Mouse (Mus musculus): ENCODE data around the gene Gtf2ird1. TPM values are rescaled to one million over a fixed set of nuclear protein-coding genes. Genes with fewer than 3 reads are reported as not detected.
"Not testable (repeated sequence)": the region's sequence is repeated elsewhere in the genome, so short reads cannot be mapped to it uniquely, and the experiment has no call there.

The Gtf2ird1 gene
- polyA plus RNA-seq, 1 experiment from 2014 or later = 99.8 TPM

GRCm38 (mm10) chr5:134446755-134447154 lies 9.8 kb downstream of the Gtf2ird1 start:
- H3K27ac ChIP-seq (ENCODE audit: low read depth, low read length); DNase-seq (ENCODE audit: low spot score); H3K4me1 ChIP-seq (replicated peaks; ENCODE audit: control insufficient read depth, insufficient read depth, low read length); H3K4me2 ChIP-seq (ENCODE audit: low read depth, low read length, severe bottlenecking); H3K27me3 ChIP-seq (ENCODE audit: control insufficient read depth, insufficient read depth, low read length); H3K36me3 ChIP-seq (ENCODE audit: control insufficient read depth, insufficient read depth, low read length); ATAC-seq (replicated peaks; ENCODE audit: low FRiP score); H3K4me3 ChIP-seq (ENCODE audit: low read depth, low read length); H3K9me3 ChIP-seq (ENCODE audit: control insufficient read depth, low read length); H3K9ac ChIP-seq (ENCODE audit: low read length): not testable (repeated sequence)
- WGBS = 95% methylated on average over 4 of the region's 4 CpGs

DNA sequence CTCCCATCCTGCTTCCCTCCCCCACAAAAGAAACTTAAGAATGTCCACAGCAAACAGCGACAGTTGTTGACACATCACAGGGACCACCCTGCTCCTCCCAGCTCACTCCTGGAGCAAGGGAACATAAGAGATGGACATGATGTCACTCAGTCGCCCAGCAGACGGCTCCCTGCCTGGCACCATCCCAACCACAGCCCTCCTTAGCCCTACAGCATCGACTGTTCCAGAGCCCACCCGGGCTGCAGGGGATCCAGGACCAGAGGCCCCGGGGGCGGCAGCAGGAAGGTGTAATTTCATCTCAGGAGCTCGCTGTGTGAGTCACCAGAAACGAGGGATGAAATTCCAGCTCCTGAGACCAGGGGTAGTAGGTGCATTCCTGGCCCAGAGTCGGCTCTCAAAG lies 10.6 kb downstream of the Gtf2ird1 start:
- WGBS = 80% methylated on average over 10 of the region's 10 CpGs
- Histone ChIP-seq H3K27ac (ENCODE audit: low read depth, low read length) (no peak overlapping the region), H3K9me3 (ENCODE audit: control insufficient read depth, low read length) (no peaks in the 10 kb centered on the region; the same call in 1 of the 2 replicates), H3K9ac (ENCODE audit: low read length) (no peak overlapping the region), H3K27me3 (ENCODE audit: control insufficient read depth, insufficient read depth, low read length) (no peaks in the 10 kb centered on the region), H3K4me1 (replicated peaks; ENCODE audit: control insufficient read depth, insufficient read depth, low read length) (no peaks in the 10 kb centered on the region; the same call in 1 of the 2 replicates), H3K4me2 (ENCODE audit: low read depth, low read length, severe bottlenecking) (no peak overlapping the region), H3K36me3 (ENCODE audit: control insufficient read depth, insufficient read depth, low read length) (peaks cover 6% of the 10 kb centered on the region), H3K4me3 (ENCODE audit: low read depth, low read length) (no peak overlapping the region)
- ATAC-seq (replicated peaks; ENCODE audit: low FRiP score) = no peak
- DNase-seq (ENCODE audit: low spot score) = no peak

- Histone ChIP-seq H3K9me3 (ENCODE audit: control insufficient read depth, low read length) (no peaks in the 10 kb centered on the region; the same call in 1 of the 2 replicates), H3K36me3 (ENCODE audit: control insufficient read depth, insufficient read depth, low read length) (peaks cover 6% of the 10 kb centered on the region), H3K27ac (ENCODE audit: low read depth, low read length) (no peak overlapping the region), H3K9ac (ENCODE audit: low read length) (no peak overlapping the region), H3K27me3 (ENCODE audit: control insufficient read depth, insufficient read depth, low read length) (no peaks in the 10 kb centered on the region), H3K4me3 (ENCODE audit: low read depth, low read length) (no peak overlapping the region), H3K4me1 (replicated peaks; ENCODE audit: control insufficient read depth, insufficient read depth, low read length) (no peaks in the 10 kb centered on the region; the same call in 1 of the 2 replicates), H3K4me2 (ENCODE audit: low read depth, low read length, severe bottlenecking) (no peak overlapping the region)
- no peak for ATAC-seq (replicated peaks; ENCODE audit: low FRiP score)
- 78% methylated on average over 10 of the region's 10 CpGs for WGBS
- DNase-seq (ENCODE audit: low spot score) = no peak
Observed at GRCm38 (mm10) chr5:134445208-134445831, 11.2 kb downstream of the Gtf2ird1 start.

GRCm38 (mm10) chr5:134444473-134444872 lies 12.0 kb downstream of the Gtf2ird1 start:
- WGBS = 95% methylated on average over 7 of the region's 7 CpGs
- no peak overlapping the region for H3K4me3 ChIP-seq (ENCODE audit: low read depth, low read length)
- no peak for ATAC-seq (replicated peaks; ENCODE audit: low FRiP score)

GRCm38 (mm10) chr5:134442066-134442465 lies 14.4 kb downstream of the Gtf2ird1 start:
- WGBS = 88% methylated on average over 3 of the region's 3 CpGs
- no peak for ATAC-seq (replicated peaks; ENCODE audit: low FRiP score)

More at GRCm38 (mm10) chr5:134444473-134444872, 12.0 kb downstream of the Gtf2ird1 start:
- Histone ChIP-seq H3K27ac (ENCODE audit: low read depth, low read length) (no peak overlapping the region), H3K9ac (ENCODE audit: low read length) (no peak overlapping the region), H3K27me3 (ENCODE audit: control insufficient read depth, insufficient read depth, low read length) (no peaks in the 10 kb centered on the region), H3K9me3 (ENCODE audit: control insufficient read depth, low read length) (no peaks in the 10 kb centered on the region; the same call in 1 of the 2 replicates), H3K4me2 (ENCODE audit: low read depth, low read length, severe bottlenecking) (no peak overlapping the region), H3K4me1 (replicated peaks; ENCODE audit: control insufficient read depth, insufficient read depth, low read length) (no peaks in the 10 kb centered on the region; the same call in 1 of the 2 replicates), H3K36me3 (ENCODE audit: control insufficient read depth, insufficient read depth, low read length) (peaks cover 9% of the 10 kb centered on the region)
- DNase-seq (ENCODE audit: low spot score) = no peak

GRCm38 (mm10) chr5:134441105-134441504 lies 15.4 kb downstream of the Gtf2ird1 start:
- WGBS = 86% methylated on average over 3 of the region's 3 CpGs
- H3K9ac ChIP-seq (ENCODE audit: low read length) = no peak overlapping the region
- H3K4me3 ChIP-seq (ENCODE audit: low read depth, low read length) = no peak overlapping the region
- no peak overlapping the region for H3K27ac ChIP-seq (ENCODE audit: low read depth, low read length)
- no peak for ATAC-seq (replicated peaks; ENCODE audit: low FRiP score)
- DNase-seq (ENCODE audit: low spot score) = no peak
- no peak overlapping the region for H3K4me2 ChIP-seq (ENCODE audit: low read depth, low read length, severe bottlenecking)
- no peaks in the 10 kb centered on the region; the same call in 1 of the 2 replicates for H3K9me3 ChIP-seq (ENCODE audit: control insufficient read depth, low read length)
- H3K36me3 ChIP-seq (ENCODE audit: control insufficient read depth, insufficient read depth, low read length) = peaks cover 9% of the 10 kb centered on the region
- no peaks in the 10 kb centered on the region for H3K27me3 ChIP-seq (ENCODE audit: control insufficient read depth, insufficient read depth, low read length)
- H3K4me1 ChIP-seq (replicated peaks; ENCODE audit: control insufficient read depth, insufficient read depth, low read length) = no peaks in the 10 kb centered on the region; the same call in 1 of the 2 replicates

More at GRCm38 (mm10) chr5:134442066-134442465, 14.4 kb downstream of the Gtf2ird1 start:
- H3K4me3 ChIP-seq (ENCODE audit: low read depth, low read length) = no peak overlapping the region
- no peaks in the 10 kb centered on the region; the same call in 1 of the 2 replicates for H3K4me1 ChIP-seq (replicated peaks; ENCODE audit: control insufficient read depth, insufficient read depth, low read length)
- H3K27me3 ChIP-seq (ENCODE audit: control insufficient read depth, insufficient read depth, low read length) = no peaks in the 10 kb centered on the region
- H3K9me3 ChIP-seq (ENCODE audit: control insufficient read depth, low read length) = no peaks in the 10 kb centered on the region; the same call in 1 of the 2 replicates
- H3K27ac ChIP-seq (ENCODE audit: low read depth, low read length) = no peak overlapping the region
- no peak for DNase-seq (ENCODE audit: low spot score)
- no peak overlapping the region for H3K9ac ChIP-seq (ENCODE audit: low read length)
- no peak overlapping the region for H3K4me2 ChIP-seq (ENCODE audit: low read depth, low read length, severe bottlenecking)
- H3K36me3 ChIP-seq (ENCODE audit: control insufficient read depth, insufficient read depth, low read length) = peaks cover 9% of the 10 kb centered on the region

- no peaks in the 10 kb centered on the region for H3K4me1 ChIP-seq (replicated peaks; ENCODE audit: control insufficient read depth, insufficient read depth, low read length)
- 92% methylated on average over 12 of the region's 12 CpGs for WGBS
- DNase-seq (ENCODE audit: low spot score) = no peak
- H3K27me3 ChIP-seq (ENCODE audit: control insufficient read depth, insufficient read depth, low read length) = no peaks in the 10 kb centered on the region
- peaks cover 9% of the 10 kb centered on the region for H3K36me3 ChIP-seq (ENCODE audit: control insufficient read depth, insufficient read depth, low read length)
- no peaks in the 10 kb centered on the region; the same call in 1 of the 2 replicates for H3K9me3 ChIP-seq (ENCODE audit: control insufficient read depth, low read length)
- H3K27ac ChIP-seq (ENCODE audit: low read depth, low read length) = no peak overlapping the region
- no peak overlapping the region for H3K9ac ChIP-seq (ENCODE audit: low read length)
- H3K4me2 ChIP-seq (ENCODE audit: low read depth, low read length, severe bottlenecking) = no peak overlapping the region
- ATAC-seq (replicated peaks; ENCODE audit: low FRiP score) = no peak
- H3K4me3 ChIP-seq (ENCODE audit: low read depth, low read length) = no peak overlapping the region
Observed at GRCm38 (mm10) chr5:134440098-134440497, 16.4 kb downstream of the Gtf2ird1 start.

DNA sequence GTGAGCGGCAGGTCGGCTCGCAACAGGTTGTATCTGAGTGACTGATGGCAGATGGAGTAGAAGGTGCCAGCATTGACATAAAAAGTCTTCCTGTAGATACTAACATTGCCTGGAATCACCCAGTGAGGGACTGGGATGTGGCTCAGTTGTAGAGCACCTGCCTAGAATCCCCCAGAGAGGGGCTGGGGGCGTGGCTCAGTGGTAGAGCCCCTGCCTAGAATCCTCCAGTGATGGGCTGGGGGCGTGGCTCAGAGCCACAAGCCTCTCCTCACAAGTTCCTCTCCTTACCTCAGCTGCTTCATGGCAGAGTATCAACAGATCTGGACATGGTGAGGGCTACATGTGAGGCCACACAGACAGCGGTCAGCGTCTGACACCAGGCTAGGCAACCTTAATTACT lies 17.0 kb downstream of the Gtf2ird1 start:
- Histone ChIP-seq H3K4me3 (ENCODE audit: low read depth, low read length) (no peak overlapping the region), H3K4me2 (ENCODE audit: low read depth, low read length, severe bottlenecking) (no peak overlapping the region), H3K9ac (ENCODE audit: low read length) (no peak overlapping the region), H3K27ac (ENCODE audit: low read depth, low read length) (no peak overlapping the region), H3K36me3 (ENCODE audit: control insufficient read depth, insufficient read depth, low read length) (peaks cover 6% of the 10 kb centered on the region), H3K4me1 (replicated peaks; ENCODE audit: control insufficient read depth, insufficient read depth, low read length) (no peaks in the 10 kb centered on the region), H3K9me3 (ENCODE audit: control insufficient read depth, low read length) (no peaks in the 10 kb centered on the region; the same call in 1 of the 2 replicates), H3K27me3 (ENCODE audit: control insufficient read depth, insufficient read depth, low read length) (no peaks in the 10 kb centered on the region)
- DNase-seq (ENCODE audit: low spot score) = no peak
- no peak for ATAC-seq (replicated peaks; ENCODE audit: low FRiP score)
- 97% methylated on average over 7 of the region's 7 CpGs for WGBS

All from forebrain, embryonic 11.5 days (tissue).